Mouse (Mus musculus): ENCODE results near the gene Hrk.

Gene Hrk

DNA sequence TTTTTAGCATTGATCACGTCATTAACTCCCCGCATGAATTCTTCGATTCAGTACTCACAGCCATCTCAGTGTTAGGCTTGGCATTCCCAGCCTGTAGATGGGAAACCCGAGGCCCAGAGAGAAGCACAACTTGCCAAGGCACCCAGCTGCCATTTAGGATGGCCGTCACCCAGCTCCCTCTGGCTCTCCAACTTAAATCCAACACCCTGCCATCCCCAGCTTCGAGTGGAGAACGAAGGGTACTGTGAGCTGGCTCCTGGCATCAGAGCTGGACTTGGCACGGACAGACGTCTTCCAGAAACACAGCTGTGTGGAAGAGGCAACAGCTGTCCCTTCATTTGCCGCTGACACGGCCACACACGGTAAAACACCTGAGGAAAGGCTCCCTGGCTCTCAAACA, at the start of gene Hrk:
Gene Hrk, plus strand, starts transcription at position 68 of the 400 bp plus-strand sequence.
- in situ Hi-C loops (cut with MboI; ENCODE audit: low pct_unique_long_range_greater_than_20kb in 1 of 2, low sequenced_read_pairs in 2 of 2, unreplicated experiment in 1 of 2), result no loop called here

DNA sequence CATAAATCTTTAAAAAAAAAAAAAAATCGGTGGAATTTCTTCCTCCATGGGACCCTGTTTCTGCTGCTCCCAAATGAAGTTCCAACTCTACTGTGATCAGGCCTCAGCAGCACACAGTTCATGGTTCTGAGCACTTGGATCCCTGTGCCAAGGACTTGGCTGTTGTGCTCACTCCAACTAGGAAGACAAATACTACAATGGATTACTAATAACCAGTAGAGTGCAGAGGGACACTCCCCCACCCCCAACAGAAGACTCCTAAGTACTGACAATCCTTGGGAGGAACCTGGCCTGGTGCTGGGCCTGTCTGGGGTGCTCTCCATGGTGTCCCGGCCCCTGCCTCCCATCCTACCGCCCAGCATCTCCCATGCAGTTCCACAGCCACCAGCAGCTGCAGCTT, 46.1 kb upstream of the Hrk start:
- in situ Hi-C loops (cut with MboI; ENCODE audit: low pct_unique_long_range_greater_than_20kb in 1 of 2, low sequenced_read_pairs in 2 of 2, unreplicated experiment in 1 of 2), result no loop called here

DNA sequence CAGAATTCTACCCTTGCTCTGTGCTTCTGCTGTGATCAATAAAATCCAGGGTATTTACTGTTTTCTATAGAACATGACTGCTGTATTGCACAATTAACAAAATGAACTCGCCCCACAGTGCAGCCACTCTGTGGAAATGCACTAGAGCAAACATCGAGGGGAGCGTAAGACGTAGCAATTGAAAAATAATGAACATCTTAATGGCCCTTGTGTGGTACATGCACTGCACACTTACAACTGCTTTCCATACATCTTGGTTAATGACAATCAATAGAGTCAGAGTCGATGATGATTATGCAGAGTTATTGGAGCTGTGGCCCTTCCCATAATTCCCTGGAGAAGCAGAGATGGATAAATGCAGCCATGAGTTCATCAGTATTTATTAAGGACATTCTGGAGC, 45.5 kb upstream of the Hrk start:
- in situ Hi-C loops (cut with MboI; ENCODE audit: low pct_unique_long_range_greater_than_20kb in 1 of 2, low sequenced_read_pairs in 2 of 2, unreplicated experiment in 1 of 2), result no loop called here

DNA sequence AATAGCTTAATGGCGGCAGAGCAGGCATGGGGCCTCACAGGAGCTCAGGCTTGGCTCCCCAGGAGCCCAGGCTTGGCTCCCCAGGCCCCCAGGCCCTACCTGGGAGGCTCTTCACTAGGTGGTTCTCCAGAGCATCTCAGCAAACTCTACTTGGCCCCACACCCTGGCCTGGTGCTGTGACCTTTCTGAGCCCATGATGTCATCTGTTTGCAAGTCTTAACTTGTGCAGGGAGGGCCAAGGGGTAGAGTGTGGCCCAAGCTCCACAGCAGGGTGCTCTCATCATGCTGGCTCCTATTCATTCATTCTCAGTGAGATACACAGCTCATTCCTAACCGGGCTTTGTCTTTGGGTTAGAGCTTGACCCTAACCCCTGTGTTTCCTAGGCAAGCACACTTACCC, 43.8 kb upstream of the Hrk start:
- in situ Hi-C loops (cut with MboI; ENCODE audit: low pct_unique_long_range_greater_than_20kb in 1 of 2, low sequenced_read_pairs in 2 of 2, unreplicated experiment in 1 of 2), result no loop called here

DNA sequence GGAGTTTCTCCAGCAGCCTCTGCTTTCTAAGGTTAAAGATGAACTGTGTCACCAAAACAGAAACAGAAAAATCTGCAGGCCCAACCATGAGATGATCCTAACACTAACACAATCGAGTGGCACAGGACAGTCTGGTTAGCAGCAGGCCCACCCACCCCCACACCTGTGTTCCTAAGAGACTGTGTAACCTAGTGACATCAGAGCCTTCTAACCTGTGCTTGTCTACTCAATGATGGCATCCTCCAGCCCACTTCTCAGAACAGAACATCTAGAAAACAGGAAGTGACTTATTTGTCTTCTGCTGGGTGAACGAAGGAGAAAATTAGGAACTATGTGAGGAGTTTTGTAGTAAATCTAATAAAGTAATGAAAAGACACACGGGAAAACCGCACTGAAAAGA, 42.5 kb upstream of the Hrk start:
- in situ Hi-C loops (cut with MboI; ENCODE audit: low pct_unique_long_range_greater_than_20kb in 1 of 2, low sequenced_read_pairs in 2 of 2, unreplicated experiment in 1 of 2), result no loop called here

DNA sequence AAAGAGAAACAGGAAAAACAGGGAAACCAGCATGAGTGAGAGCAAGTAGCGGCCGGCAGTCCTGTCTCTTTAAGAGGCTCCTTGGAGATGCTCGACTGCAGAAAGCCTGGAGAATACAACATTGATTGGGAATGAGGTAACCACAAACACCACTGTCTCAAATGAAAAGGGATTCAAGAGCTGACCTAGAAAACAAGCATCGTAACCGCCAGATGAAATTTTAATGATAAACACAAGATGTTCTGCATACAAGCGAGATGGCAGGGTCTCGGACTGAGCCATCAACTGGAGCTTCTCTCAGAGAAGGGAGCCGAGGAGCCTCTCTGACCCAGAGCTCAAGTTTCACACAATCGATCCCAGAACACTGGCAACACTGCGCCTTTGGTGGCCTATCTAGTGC, 41.4 kb upstream of the Hrk start:
- in situ Hi-C loops (cut with MboI; ENCODE audit: low pct_unique_long_range_greater_than_20kb in 1 of 2, low sequenced_read_pairs in 2 of 2, unreplicated experiment in 1 of 2), result no loop called here

DNA sequence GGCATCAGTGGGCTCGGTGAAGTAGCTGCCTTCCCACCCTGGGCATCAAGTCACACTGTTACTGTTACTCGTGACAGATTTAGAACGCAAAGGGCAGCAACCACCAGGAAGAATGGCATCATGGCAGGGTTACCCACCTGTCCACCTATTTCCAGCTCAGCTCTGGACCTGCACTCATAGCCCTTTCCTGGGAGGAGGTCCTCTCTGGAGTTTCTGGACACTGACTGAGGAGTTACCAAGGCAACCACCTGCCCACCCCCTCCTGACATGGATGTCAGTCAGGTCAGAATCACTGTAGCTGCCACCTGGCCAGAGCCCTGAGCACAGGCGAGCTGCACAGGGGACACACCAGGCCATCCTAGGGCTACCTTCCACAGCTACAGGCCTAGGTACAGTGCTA, 37.8 kb upstream of the Hrk start:
- in situ Hi-C loops (cut with MboI; ENCODE audit: low pct_unique_long_range_greater_than_20kb in 1 of 2, low sequenced_read_pairs in 2 of 2, unreplicated experiment in 1 of 2), result no loop called here

DNA sequence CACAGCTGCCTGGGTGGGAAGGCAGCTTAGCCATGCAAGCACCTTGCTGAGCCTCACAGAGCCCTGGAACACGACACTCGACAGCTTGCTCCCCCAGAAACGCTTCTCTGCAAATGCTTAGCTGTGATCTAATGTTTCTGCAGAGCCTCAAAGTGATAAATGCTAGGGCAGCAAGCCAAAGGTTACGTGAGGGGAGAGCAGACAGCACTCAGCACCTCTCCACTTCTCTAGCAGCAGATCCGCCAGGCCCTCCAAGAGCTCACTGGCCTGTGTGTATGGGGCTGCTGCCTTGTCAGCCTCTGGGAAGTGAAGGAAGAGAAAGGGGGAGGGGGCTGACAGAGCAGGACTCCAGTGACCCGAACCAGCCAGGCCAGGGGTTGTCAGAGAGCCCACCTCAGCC, 36.2 kb upstream of the Hrk start:
- in situ Hi-C loops (cut with MboI; ENCODE audit: low pct_unique_long_range_greater_than_20kb in 1 of 2, low sequenced_read_pairs in 2 of 2, unreplicated experiment in 1 of 2), result no loop called here

DNA sequence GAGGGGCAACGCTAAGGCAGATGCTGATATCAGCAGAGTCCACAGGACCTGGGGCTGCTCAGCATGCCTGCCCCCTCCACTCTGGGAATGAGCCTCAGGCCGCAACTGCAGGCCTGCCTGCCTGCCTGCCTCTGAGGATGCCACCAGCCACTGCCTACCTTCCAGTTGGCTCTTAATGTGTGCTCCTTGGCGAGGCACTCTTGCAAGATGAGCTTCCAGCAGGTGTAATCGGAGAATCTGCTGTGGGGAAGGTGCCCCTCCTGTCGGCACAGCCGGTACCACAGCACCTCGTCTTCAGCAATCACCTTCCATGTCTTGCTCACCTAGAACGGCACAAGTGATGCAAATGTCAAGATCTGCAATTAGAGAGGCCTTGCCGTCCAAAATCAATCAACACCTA, 35.8 kb upstream of the Hrk start:
- in situ Hi-C loops (cut with MboI; ENCODE audit: low pct_unique_long_range_greater_than_20kb in 1 of 2, low sequenced_read_pairs in 2 of 2, unreplicated experiment in 1 of 2), result no loop called here

DNA sequence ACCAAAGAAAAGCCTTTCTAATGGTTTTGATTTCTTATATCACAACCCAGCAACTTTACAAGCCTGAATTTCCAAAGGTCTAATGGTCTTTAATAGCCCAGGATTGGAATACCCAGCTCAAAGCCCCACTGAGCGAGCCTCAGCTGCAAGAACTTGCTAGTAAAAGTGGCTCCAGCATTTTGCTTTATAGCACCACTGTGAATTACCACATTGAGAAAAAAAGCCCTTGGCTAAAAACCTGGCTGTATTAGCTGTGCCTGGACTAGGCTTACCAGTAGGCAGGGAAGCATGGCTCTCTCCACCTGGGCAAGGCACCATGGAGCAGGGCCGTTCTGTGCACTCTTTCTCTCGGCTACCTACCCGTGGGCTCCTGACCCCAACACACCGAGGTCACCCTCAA, 28.1 kb upstream of the Hrk start:
- in situ Hi-C loops (cut with MboI; ENCODE audit: low pct_unique_long_range_greater_than_20kb in 1 of 2, low sequenced_read_pairs in 2 of 2, unreplicated experiment in 1 of 2), result no loop called here

DNA sequence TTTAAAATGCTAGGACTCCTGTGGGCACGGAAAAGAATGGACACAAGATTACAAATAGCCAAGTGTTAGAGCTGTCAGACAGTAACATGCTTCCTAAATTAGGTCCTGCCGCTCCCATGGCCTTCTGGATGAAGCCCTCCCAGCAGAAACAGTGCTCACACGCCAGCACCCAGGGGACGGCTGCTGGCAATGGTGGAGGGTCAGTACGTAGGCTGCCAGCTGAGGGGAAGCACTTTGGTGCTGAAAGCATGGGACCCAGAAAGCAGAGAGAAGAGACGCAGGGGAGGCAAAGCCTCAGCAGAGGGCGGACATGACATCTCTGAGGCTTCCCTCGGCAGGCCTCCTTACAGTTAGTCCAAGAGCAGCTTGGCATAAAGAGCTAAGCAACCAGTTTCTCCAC, 24.8 kb upstream of the Hrk start:
- in situ Hi-C loops (cut with MboI; ENCODE audit: low pct_unique_long_range_greater_than_20kb in 1 of 2, low sequenced_read_pairs in 2 of 2, unreplicated experiment in 1 of 2), result no loop called here

DNA sequence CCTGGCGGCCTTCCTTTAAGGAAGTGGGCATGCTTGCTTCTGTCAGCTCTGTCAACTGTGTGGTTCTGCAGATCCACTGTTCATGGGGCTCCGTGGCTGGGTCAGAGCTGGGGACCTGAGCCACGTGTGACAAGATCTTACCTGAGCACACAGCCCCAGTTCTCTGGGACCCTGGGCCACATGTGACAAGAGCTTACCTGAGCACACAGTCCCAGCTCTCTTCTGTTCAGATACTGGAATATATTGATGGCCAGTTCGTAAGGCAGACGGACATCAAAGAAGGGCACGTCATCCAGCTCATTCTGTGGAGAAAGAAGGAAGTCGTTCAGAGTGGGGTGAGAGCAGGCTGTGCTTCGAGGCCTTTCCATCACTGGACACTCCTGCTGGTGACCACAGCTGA, 22.0 kb upstream of the Hrk start:
- in situ Hi-C loops (cut with MboI; ENCODE audit: low pct_unique_long_range_greater_than_20kb in 1 of 2, low sequenced_read_pairs in 2 of 2, unreplicated experiment in 1 of 2), result no loop called here

DNA sequence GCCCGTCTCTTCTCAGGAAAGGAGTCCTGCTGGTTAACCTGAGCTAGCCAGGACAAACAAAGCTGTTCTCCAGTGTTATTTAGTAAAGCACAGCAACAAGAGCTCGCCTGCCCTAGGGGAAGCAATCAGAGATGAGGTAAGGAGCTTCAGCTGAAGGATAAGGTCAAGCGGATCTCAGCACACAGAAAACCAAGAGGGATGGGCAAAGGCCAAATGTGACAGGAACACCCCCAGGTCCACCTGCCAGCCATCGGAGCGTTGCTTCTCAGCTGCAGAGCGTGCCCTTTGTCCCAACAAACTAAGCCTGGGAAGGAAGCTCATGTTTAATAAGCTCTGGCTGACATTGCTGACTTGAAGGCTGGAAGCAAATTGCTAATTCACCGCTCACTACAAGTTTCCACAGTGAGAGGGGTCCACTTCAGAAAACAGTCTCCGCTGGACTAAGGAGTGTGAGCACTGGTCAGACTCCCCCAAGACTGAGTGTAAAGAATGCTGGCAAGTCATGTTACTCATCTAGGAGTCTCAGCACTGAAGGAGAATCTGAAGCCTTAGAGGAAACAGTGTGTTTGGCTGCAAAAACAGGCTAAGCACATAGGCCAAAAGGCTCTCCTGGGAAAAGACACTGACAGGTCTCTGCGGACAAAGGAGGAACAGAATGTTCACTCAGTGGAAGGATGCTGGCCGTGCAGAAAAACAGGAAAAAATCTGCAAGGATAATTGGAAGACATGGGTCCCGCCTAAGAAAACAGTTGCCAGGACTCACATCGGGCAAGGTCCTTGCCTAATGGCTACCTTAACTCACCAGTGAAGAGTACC, 21.0 kb upstream of the Hrk start:
- in situ Hi-C loops (cut with MboI; ENCODE audit: low pct_unique_long_range_greater_than_20kb in 1 of 2, low sequenced_read_pairs in 2 of 2, unreplicated experiment in 1 of 2), result no loop called here

DNA sequence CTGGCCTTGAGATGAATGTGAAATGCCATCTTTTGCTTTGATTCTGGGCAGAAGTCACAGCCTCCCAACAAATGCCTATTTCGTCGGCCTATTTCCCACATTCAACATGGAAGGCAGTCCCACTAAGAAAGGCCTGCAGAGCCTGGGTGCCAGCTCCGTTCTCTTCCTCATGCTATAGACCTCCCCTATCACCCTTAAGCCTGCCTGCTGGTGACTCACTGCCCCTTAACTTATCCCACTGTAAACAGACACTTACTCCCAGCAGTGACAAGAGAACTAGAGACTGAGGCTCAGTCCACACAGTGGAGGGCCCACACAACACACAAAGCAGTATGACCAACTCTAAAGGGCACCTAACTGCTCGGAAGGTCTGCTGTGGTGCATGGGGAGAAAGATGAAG, 20.1 kb upstream of the Hrk start:
- in situ Hi-C loops (cut with MboI; ENCODE audit: low pct_unique_long_range_greater_than_20kb in 1 of 2, low sequenced_read_pairs in 2 of 2, unreplicated experiment in 1 of 2), result no loop called here

DNA sequence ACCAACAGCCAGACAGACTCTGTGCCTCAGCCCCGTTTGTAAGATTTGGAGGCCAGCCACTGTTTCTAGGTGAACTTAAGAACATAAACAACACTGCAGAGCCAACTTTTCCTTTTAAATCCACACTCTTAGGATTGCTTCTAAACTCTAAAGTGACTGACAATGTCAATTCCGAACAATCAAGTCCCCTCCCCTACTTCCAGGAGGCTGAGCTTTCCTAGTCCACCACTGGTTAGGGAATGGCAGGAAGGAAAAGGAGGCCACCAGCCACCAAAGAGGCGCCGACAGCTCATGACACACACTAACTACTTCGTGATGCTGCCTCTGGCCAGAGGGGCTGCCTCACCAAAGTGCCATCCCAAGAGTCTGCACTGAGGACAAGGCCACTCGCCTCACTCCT, 19.7 kb upstream of the Hrk start:
- in situ Hi-C loops (cut with MboI; ENCODE audit: low pct_unique_long_range_greater_than_20kb in 1 of 2, low sequenced_read_pairs in 2 of 2, unreplicated experiment in 1 of 2), result no loop called here

DNA sequence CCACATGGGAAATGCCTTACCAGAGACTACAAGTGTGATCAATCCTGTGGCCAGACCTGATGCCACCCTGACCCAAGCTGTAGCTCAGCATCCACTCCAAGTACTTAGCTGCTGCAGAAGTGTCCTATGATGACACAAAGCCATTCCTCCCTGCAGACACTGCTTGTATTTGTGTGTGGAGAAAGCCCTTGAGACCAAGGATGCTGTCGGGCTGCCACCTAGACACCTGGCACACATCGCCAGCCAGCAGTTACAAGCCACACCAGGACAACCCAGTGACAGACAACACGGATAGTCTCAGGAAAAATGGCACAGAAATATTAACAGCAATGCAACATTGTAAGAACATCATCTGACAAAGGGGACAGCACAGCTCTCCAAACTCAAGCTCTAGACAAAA, 19.0 kb upstream of the Hrk start:
- in situ Hi-C loops (cut with MboI; ENCODE audit: low pct_unique_long_range_greater_than_20kb in 1 of 2, low sequenced_read_pairs in 2 of 2, unreplicated experiment in 1 of 2), result no loop called here

DNA sequence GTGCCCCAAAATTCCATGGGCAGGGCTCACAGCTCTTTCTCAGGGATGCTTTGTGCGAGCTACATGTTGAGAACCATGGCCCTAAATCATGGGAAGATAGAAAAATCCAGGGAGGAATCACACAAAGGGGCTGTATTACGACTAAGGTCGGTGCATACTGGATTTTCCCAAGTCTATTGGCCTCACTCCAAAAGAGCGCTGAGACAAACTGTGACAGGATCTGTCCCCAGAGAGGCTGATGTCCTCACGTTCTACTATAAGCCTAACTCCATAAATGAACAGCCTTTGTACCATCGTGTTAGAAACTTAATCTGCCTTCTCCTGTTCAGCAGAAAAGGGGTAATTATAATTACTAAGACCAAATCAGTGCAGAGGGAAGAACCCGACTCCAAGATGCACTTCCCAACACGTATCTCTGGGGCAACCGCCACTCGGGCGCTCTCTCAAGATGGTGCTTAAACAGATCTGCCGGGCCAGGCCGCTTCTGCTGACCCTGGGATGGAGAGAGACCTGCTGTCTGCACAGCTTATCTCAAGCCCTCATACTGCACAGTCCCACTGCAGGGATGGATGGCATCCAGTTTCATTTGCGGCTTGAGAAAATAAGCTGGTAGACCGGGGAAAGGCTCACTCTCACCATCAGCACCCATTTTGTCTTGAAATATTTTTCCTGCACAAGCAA, 18.3 kb upstream of the Hrk start:
- in situ Hi-C loops (cut with MboI; ENCODE audit: low pct_unique_long_range_greater_than_20kb in 1 of 2, low sequenced_read_pairs in 2 of 2, unreplicated experiment in 1 of 2), result no loop called here

DNA sequence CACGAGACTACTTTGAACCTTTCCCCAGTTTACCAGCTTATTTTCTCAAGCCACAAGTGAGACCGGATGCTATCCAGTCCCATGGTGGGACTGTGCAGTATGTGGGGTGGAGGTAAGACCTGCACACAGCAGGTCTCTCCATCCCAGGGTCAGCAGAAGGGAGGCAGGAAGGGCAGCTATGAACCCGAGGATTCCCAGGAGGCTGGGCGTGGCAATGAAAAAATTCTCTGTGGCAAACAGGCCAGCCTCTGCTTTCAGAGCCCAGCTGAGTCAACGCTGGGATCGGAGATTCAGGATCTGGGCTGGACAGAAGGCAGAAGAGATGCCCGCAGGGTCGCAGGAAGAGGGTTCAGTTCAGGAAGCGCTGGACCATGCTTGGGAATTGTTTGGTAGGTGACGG, 17.2 kb upstream of the Hrk start:
- in situ Hi-C loops (cut with MboI; ENCODE audit: low pct_unique_long_range_greater_than_20kb in 1 of 2, low sequenced_read_pairs in 2 of 2, unreplicated experiment in 1 of 2), result no loop called here

DNA sequence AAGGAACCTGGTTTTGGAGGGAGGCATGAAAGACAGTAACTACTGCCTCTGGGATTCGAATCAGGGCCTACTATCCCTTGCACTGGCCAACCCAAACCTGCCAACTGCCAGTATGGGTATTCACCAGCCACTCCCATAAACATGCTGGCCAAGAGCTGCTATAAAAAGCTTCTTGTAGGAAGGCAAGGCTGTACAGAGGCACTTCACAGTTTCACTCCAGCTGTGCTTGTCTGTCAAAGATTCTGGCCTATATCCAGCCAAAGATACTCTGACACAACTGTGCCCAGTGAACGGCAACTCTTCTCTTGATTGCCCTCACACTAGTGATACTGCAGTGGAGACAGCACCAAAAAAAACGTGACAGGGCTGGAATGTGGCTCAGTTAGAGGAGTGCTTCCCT, 14.7 kb upstream of the Hrk start:
- in situ Hi-C loops (cut with MboI; ENCODE audit: low pct_unique_long_range_greater_than_20kb in 1 of 2, low sequenced_read_pairs in 2 of 2, unreplicated experiment in 1 of 2), result no loop called here

DNA sequence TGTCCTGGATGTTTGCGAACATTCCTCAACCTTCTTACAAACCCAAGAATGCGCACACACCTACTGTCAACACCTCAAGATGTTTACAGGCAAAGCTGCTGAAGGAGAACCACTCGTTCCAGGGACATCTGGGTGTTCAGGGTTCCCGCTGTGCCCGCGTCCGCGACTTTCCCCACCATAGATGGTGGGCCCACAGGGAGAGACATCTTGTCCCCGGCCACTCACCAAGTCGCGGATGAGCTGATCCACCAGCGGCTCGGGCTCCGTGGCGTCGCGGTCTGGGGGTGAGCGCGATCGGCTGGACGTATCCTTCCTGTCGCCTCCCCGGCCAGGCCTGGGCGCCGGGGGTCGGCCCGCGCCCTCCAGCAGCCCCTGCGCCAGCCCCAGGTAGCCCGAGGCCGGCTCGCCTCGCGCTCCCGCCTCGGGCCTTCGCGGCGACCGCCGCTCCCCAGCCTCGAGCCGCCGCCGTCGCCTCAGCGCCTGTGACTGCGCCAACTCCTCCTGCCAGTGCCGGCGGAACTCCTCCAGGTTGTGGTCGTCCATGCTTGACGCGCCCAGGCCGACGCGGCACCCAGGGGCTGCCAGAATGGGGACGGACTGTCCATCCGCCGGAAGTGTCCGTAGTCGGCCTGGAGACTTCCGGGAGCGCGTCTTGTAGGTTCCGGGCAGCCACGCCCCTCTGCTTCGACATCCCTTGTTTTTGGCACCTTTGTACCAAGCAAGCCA, 9.4 kb upstream of the Hrk start, which contains the start of gene Fbxw8:
Gene Fbxw8, minus strand, starts transcription at position 626 of the 726 bp plus-strand sequence.
- in situ Hi-C loops (cut with MboI; ENCODE audit: low pct_unique_long_range_greater_than_20kb in 1 of 2, low sequenced_read_pairs in 2 of 2, unreplicated experiment in 1 of 2), result no loop called here
